Mouse (Mus musculus) lung, postnatal 36 days (tissue): ENCODE data around the gene Cln3.

ENCODE experiments used
- DNase-seq: peaks from one replicate; pipeline ENCODE4 v3.0.0; 2022; ENCODE audit warnings: mixed read lengths

Gene Cln3

GRCm38 (mm10) chr7:126594862-126595561, 9.4 kb upstream of the Cln3 start, which contains the start of gene Il27:
TSS of gene Il27 (minus strand) at chr7:126594941.
- no peak for DNase-seq

- DNase-seq: peak; percentile 74
Measured at GRCm38 (mm10) chr7:126587779-126588178, 2.2 kb upstream of the Cln3 start.

GRCm38 (mm10) chr7:126586839-126587238, 1.2 kb upstream of the Cln3 start:
- peak; percentile 83 for DNase-seq

GRCm38 (mm10) chr7:126584506-126584977, 1.1 kb downstream of the Cln3 start, which contains the start of gene Apobr:
TSS of gene Apobr (plus strand) at chr7:126584942.
- DNase-seq: peak; percentile 67

- no peak for DNase-seq
Measured at GRCm38 (mm10) chr7:126583761-126584160, 1.9 kb downstream of the Cln3 start.

- peak; percentile 95 for DNase-seq
Measured at GRCm38 (mm10) chr7:126583251-126583709, 2.3 kb downstream of the Cln3 start.

- DNase-seq: peak; percentile 46
Measured at GRCm38 (mm10) chr7:126582759-126583158, 2.9 kb downstream of the Cln3 start.

GRCm38 (mm10) chr7:126581661-126582060, 4.0 kb downstream of the Cln3 start:
- no peak for DNase-seq

- peak; percentile 70 for DNase-seq
Measured at GRCm38 (mm10) chr7:126579172-126579571, 6.4 kb downstream of the Cln3 start.

GRCm38 (mm10) chr7:126576946-126577345, 8.7 kb downstream of the Cln3 start:
- DNase-seq: peak; percentile 85

GRCm38 (mm10) chr7:126566094-126566765, 19.4 kb downstream of the Cln3 start, which contains the start of gene Eif3c:
TSS of gene Eif3c (minus strand) at chr7:126566411.
- DNase-seq: peak; percentile 96

GRCm38 (mm10) chr7:126565693-126566092, 19.9 kb downstream of the Cln3 start:
- DNase-seq: no peak

- no peak for DNase-seq
Measured at GRCm38 (mm10) chr7:126556635-126557034, 29.0 kb downstream of the Cln3 start.

GRCm38 (mm10) chr7:126554796-126555195, 30.8 kb downstream of the Cln3 start:
- no peak for DNase-seq

- DNase-seq: no peak
Measured at GRCm38 (mm10) chr7:126545631-126546030, 40.0 kb downstream of the Cln3 start.

- no peak for DNase-seq
Measured at GRCm38 (mm10) chr7:126541661-126542060, 44.0 kb downstream of the Cln3 start.

GRCm38 (mm10) chr7:126537820-126538585, 47.6 kb downstream of the Cln3 start:
- DNase-seq: peak; percentile 52

GRCm38 (mm10) chr7:126536466-126536865, 49.2 kb downstream of the Cln3 start:
- no peak for DNase-seq

GRCm38 (mm10) chr7:126535766-126536165, 49.9 kb downstream of the Cln3 start:
- no peak for DNase-seq

GRCm38 (mm10) chr7:126533434-126533833, 52.2 kb downstream of the Cln3 start:
- DNase-seq: no peak

GRCm38 (mm10) chr7:126528166-126528577, 57.4 kb downstream of the Cln3 start:
- peak; percentile 70 for DNase-seq

- DNase-seq: peak; percentile 54
Measured at GRCm38 (mm10) chr7:126523316-126523715, 62.3 kb downstream of the Cln3 start.
